Mouse (Mus musculus): Measurements from ENCODE around the gene Casp1. TPM values are rescaled to one million over a fixed set of nuclear protein-coding genes. Genes with fewer than 3 reads are reported as not detected.

The Casp1 gene
- under 1 TPM; 0.48 to 0.56 TPM for total RNA-seq (2021)

GRCm38 (mm10) chr9:5298329-5299131 is at the start of gene Casp1:
Casp1 (plus strand) TSS chr9:5298517.
- DNase-seq = no peak

GRCm38 (mm10) chr9:5263951-5264475 is 34.3 kb upstream of the Casp1 start:
- no peak for DNase-seq

- no peak for DNase-seq
Observed at GRCm38 (mm10) chr9:5270274-5270673, 28.0 kb upstream of the Casp1 start.

- no peak for DNase-seq
Observed at GRCm38 (mm10) chr9:5270884-5271283, 27.4 kb upstream of the Casp1 start.

DNA sequence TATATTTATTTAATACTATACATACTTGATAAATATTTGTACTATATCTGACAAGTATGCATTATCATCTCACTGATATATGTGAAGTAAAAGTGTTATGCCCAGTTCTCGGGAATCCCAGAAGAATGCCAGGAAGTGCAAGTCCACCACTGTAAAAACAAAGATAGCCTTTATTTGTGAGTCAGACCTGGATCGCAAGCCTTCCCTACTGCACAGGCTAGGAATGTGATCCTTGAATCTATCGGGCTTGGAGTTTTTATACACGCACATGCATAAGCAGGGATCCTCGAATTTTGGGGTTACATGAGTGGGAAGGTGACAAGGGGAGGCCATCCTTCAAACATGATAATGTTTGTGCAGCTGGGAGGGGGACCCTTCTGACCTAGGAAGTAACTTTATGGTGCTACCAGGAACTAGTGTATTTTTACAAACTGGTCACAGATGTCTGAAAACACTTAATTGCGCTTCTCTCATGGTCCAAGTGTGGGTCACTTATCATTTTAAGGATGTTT is 26.9 kb upstream of the Casp1 start:
- DNase-seq = no peak

GRCm38 (mm10) chr9:5286071-5286470 is 12.2 kb upstream of the Casp1 start:
- DNase-seq = no peak

DNA sequence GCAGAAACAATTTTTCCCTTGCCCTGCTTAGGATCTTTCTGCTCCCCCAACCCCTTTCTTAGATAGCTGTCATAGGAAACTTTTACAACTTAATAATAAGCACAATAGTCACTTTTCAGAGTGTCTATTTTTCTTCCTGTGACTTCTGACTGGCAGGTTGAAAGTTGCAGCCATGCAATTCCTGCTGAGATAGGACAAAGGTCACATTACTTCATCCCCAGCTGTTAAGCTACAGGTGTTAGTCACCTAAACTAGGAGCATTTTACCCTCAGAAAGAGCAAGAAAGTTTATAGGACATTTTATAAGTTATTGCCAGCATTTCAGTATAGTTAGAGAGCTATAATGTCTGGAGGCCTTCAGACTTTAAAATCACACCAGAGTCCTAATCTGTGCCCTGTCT is 11.7 kb upstream of the Casp1 start:
- no peak for DNase-seq

DNA sequence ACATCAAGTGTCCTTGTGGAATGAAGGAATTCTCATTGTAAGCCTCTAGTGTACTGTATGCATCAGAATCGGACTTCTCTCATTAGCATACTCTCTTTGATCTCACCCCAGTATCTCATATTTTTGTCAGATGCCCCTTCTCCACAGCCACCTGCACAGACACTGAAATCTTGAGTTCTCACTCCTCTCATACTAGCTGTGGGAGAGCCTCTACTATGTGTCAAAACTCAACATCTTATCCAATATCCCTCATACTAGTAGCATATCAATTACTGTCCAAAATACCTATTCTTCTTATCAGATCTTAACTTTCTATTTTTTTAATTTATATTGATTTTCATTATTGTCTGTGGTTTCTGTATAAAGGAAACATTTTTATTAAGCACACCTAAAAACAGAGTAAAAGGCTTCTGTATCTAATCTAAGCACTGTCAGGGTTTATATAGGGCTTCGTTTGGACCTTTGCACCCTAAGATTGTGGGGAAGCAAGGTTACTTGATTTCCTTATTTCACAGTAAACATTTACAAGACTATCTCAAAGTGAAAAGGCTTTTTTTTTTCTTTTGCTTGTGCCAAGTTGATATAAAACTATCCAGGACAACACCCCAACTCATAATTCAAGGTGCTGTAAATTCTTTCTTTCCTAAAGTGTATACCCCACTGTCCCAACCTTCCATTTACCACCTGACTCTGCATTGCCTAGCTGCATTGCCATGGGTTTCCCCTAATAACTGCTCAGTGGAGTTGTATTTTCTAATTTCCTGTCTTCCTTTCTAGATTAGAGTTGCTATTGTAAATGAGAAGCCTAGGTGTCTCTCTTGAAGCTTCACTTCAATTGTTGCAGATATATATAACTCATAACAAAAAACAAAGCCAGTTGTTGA is 1.7 kb upstream of the Casp1 start:
- no peak for DNase-seq

GRCm38 (mm10) chr9:5299132-5299381 is 740 bp downstream of the Casp1 start:
- DNase-seq = no peak

- DNase-seq = peak; percentile 7
Observed at GRCm38 (mm10) chr9:5308561-5308960, 10.2 kb downstream of the Casp1 start, which contains the start of gene Casp4. Casp4 (plus strand) TSS chr9:5308828.

GRCm38 (mm10) chr9:5310112-5310511 is 11.8 kb downstream of the Casp1 start:
- DNase-seq = no peak

DNA sequence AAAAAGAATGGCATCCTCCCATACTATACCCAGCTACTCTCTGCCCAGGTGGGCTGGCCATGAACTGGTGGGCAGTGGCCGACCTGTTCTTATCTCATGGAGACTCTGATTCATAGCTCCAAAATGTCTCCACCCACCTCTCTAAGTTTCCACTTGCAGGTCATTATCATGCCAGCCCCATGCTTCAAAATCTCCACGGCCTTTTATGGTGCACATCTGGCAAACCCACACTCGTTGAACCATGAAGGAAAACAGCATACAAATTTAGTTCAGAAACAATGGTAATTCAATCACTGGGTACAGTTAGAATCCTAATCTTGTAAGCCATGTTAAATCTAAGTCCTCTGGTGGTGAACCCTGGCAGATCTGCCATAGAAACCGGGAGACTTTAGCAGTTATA is 13.1 kb downstream of the Casp1 start:
- DNase-seq = no peak

DNA sequence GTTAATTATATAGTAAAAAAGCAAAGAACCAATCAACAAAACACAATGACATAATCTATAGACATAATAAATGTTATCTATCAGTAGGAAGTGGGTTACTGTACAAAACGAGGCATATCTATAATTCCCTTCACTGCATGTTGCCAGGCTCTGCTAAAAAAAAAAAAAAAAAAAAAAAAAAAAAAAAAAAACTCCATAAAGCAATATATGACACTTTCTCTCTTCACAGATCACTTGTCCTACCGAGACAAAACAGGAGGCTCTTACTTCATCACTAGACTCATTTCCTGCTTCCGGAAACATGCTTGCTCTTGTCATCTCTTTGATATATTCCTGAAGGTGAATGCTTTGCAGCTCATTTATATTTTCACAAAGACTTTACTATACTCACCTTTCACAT is 29.9 kb downstream of the Casp1 start:
- DNase-seq = no peak

GRCm38 (mm10) chr9:5332441-5332840 is 34.1 kb downstream of the Casp1 start:
- DNase-seq = no peak

DNA sequence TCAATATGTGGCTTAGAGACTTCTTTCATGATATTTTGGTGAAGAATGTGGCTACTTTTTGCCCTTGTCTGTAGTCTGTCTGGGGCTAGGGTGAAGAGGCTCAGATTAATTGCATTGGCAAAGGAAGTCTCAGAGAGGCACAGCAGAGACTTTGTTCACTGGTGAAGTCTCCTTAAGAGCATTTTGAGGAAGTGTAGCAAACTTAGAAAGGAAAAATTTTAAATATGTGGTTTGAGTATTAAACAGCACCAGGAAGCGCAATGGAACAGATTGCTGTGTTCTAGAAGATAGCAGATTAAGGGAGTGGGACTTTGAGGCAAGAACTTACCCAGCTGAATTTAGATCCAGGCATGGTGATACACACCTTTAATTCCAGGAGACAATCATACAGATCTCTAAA is 35.1 kb downstream of the Casp1 start:
- no peak for DNase-seq

GRCm38 (mm10) chr9:5343092-5343491 is 44.8 kb downstream of the Casp1 start:
- DNase-seq = no peak

DNA sequence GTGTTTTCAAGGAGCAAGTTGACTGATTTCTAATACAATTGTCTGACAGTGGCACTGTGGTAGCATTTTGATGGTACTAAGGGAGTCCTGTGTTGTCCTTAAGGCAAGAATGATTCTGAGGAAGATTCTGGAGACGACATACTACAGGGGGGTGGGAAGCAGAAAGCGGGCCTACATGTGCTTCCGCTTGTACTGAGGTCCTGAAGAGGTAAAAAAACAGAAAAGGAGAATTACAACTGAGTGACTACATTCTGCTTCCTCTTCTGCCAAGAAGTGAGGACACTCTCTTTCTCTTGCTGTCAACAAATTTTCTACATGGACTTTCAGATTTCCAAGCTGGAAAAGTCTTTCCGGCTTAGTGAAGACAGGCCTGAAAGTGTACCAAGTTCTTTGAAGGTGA is 45.8 kb downstream of the Casp1 start:
- no peak for DNase-seq

DNA sequence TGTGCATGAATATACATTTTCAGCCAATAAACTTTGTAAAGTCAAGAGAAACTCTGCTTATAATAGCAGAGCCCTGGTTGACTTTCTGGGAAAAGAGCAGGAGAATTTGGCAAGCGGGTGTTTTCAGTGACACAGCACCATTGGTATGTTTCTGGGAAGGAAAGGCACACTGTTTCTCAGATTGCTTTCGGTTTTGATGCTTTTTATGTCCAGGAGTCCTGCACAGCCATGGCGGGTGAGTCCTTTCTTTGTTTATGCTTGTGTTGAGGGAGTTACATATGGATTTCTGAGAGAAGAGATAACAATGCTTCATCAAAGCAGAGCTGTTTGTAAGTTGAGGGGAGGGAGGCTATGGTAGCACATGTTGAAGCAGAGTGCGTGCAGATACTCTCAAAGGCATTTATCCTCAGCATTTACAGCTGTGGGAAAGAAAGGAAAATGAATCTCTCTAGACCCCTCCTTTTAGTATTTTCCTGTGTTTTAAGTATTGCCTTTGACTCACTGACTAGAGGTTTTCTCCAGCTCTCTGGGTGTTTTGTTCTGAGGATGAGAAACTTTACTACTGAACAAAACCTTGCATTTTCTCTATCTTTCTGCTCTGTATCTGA is 47.1 kb downstream of the Casp1 start, which contains the start of gene Casp12:
Casp12 (plus strand) TSS at position 140 of the 608 bp plus-strand sequence.
- DNase-seq = peak; percentile 46

- DNase-seq = no peak
Observed at GRCm38 (mm10) chr9:5347381-5347780, 49.1 kb downstream of the Casp1 start.

DNA sequence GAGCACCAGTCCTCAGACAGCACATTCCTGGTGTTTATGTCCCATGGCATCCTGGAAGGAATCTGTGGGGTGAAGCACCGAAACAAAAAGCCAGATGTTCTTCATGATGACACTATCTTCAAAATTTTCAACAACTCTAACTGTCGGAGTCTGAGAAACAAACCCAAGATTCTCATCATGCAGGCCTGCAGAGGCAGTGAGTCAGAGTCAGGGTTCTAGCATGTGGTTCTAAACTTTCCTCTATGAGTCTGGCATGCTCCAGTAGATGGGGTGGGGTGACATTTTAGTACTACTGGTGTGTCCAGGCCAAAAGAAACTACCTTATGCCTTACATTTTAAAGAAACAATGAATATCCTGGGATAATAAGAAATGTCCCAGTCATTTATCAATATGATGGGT is 55.4 kb downstream of the Casp1 start:
- DNase-seq = no peak

DNA sequence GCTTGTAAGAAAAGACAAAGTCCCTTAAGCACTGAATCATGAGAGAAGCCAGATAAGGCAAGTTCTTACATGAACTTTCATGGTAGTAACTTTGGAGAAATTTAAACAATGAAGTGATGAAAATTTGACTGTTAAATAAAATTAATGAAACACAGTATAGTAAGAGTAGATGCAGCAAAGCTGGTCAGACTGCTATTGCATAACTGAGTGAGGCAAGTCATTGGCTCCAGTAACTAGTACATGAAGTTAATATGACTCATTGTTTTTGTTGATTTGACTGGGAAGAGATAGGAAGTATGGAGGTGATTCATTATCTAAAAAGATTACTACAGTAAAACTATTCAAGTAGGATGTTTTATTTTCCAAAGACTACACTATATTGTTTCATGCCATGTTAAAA is 58.5 kb downstream of the Casp1 start:
- no peak for DNase-seq
